Mouse (Mus musculus): ENCODE results near the gene Kctd8. TPM values are rescaled to one million over a fixed set of nuclear protein-coding genes. Genes with fewer than 3 reads are reported as not detected.

The Kctd8 gene
- 1.3 and 1.5 TPM in 2 replicates for polyA plus RNA-seq (2015; fragmentation: Nextera tagmentation; extraction: Ambion mirVana)

DNA sequence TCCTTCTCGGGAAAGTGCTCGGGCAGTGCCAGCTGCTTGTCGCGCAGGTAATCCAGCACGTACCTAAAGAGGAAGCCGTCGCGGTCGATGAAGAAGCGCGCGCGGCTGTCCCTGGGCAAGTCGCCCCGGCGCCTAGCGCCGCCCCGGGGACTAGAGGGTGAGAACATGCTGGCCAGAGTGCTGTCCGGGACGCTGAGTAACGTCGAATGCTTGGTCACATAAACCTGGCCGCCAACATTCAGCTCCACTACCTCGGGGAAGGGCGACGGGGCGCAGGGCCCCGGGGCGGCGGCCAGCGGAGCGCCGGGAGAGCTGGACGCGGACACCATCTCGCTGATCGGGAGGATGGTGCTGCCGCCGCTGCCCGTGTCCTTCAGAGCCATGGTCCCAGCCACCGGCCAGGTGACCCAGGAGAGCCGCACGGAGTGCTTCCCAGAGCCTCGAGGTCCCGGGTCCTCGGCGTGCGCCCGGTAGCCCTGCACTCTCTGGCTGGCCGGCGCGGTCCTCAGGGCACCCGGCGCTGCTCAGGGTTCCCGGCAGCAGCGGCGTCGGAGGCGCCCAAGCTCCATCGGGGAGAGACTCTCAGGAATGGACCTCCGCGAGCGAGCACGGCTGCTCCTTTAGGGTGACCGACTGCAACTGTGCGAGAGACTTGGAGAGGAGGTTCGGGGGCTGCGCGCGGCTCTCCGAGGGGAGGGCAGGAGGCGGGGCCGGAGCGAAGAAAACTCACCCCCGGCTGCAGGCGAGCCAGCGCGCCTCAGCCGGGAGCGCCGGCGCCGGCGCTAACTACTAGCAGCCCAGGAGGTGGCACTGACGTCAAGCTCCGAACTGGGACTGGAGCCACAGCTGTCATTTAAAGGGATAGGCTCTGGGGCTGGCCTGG is at the start of gene Kctd8:
Gene Kctd8 (minus strand): TSS at position 761 of the 883 bp plus-strand sequence.
- peaks cover 29% of the 10 kb centered on the region for H3K27me3 ChIP-seq (replicated peaks)
- H3K4me3 ChIP-seq, result peak within 1 kb of the TSS; percentile 72
- ATAC-seq (ENCODE audit: extremely low read depth, insufficient number of reproducible peaks, low FRiP score, low TSS enrichment), result peak; percentile 79
- no peaks in the 10 kb centered on the region for H3K9me3 ChIP-seq
- peak within 1 kb of the TSS; percentile 81 for H3K9ac ChIP-seq
- under 1% methylated on average over 87 of the region's 87 CpGs for WGBS
- no peaks in the 10 kb centered on the region for H3K36me3 ChIP-seq
- H3K4me1 ChIP-seq, result peaks cover 17% of the 10 kb centered on the region
- peak within 1 kb of the TSS; percentile 37; the same call in 1 of the 2 replicates for H3K27ac ChIP-seq (replicated peaks)
- peak within 1 kb of the TSS; percentile 93 for H3K4me2 ChIP-seq

DNA sequence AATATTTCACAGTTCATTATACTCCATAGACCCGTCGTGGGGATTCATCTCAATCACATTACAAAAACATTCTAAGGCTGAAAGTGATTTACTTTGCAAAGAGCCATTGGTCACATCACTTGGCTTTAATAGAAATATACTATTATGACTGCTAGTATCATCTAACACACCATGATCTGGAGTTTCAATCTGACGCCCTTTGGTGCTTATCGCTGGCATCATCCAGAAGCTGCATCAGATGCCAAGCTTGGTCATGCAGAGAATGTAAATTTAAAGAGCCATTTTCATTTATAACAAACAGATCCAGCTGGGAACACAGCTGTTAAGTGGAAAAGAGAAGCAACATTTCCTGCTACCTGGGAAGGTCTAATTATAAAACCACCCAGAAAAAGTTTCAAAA is 37.6 kb upstream of the Kctd8 start:
- H3K27ac ChIP-seq (replicated peaks), result no peak overlapping the region
- no peaks in the 10 kb centered on the region for H3K4me1 ChIP-seq
- no peak for ATAC-seq (ENCODE audit: extremely low read depth, insufficient number of reproducible peaks, low FRiP score, low TSS enrichment)
- WGBS, result 81% methylated on average over 4 of the region's 4 CpGs
- H3K4me2 ChIP-seq, result no peak overlapping the region
- no peaks in the 10 kb centered on the region for H3K27me3 ChIP-seq (replicated peaks)
- H3K4me3 ChIP-seq, result no peak overlapping the region
- no peaks in the 10 kb centered on the region for H3K9me3 ChIP-seq
- H3K9ac ChIP-seq, result no peak overlapping the region
- no peaks in the 10 kb centered on the region for H3K36me3 ChIP-seq

DNA sequence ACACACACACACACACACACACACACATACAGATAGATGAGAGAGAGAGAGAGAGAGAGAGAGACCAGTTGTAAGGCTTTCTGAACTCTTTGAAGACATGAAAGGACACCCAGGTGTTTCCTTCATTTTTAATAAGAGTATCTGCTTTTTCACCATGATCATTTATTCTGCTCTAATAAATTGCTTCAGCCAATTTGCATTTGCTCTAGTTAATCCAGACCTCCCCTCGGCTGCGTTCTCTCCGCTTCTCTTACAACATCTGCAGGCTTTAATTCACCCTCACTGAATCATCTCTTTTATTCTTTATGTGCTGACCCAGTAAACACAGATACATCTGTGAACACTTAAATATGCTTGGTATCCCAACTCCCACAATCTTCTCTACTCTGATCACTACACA is 9.1 kb upstream of the Kctd8 start:
- H3K27me3 ChIP-seq (replicated peaks), result no peaks in the 10 kb centered on the region
- no peak overlapping the region for H3K4me2 ChIP-seq
- H3K9ac ChIP-seq, result no peak overlapping the region
- peaks cover 7% of the 10 kb centered on the region; the same call in 1 of the 2 replicates for H3K4me1 ChIP-seq
- no peak for ATAC-seq (ENCODE audit: extremely low read depth, insufficient number of reproducible peaks, low FRiP score, low TSS enrichment)
- no peaks in the 10 kb centered on the region for H3K36me3 ChIP-seq
- H3K27ac ChIP-seq (replicated peaks), result no peak overlapping the region
- WGBS, result 74% methylated on average over 3 of the region's 3 CpGs
- no peaks in the 10 kb centered on the region for H3K9me3 ChIP-seq
- H3K4me3 ChIP-seq, result no peak overlapping the region

DNA sequence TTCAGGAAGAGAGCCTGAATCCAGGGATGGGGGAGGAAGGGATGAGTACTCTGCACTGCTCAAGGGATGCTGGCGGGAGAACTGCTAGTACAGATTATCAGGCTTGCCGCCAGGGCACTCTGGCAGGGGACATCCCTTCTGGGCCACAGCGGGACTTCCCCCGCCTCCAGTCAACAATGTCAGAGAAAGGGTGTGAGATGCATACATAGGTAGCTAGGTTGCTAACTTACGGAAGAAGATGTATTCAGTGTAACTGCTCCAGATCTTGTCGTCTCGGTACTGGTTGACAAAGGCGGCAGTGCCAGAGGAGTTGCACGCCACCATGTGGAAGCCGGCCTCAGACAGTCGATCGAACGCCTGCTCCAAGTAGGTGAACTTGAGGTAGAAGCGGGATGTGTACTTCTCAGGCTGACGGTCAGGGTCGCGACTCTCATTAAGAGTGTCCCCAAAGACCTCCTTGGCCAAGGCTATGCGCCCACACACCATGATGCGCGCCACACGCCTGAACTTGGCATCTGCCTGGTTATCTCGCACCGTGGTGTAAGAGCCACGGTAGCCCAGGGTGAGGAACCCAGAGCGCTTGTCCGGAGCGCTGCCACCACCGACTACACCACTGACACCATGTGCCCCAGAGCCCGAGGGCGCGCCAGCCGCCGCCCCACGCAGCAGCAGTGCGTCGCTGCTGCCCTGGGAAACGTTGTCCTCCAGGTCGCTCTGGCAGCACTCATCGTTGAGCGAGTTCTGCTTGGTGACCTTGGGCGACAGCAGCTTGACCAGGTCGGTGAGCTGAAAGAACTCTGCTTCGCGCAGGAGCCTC is 1.2 kb downstream of the Kctd8 start:
- peak overlapping the region; percentile 72 for H3K4me3 ChIP-seq
- no peak for ATAC-seq (ENCODE audit: extremely low read depth, insufficient number of reproducible peaks, low FRiP score, low TSS enrichment)
- peaks cover 29% of the 10 kb centered on the region for H3K27me3 ChIP-seq (replicated peaks)
- H3K27ac ChIP-seq (replicated peaks), result no peak overlapping the region
- 1% methylated on average over 44 of the region's 44 CpGs for WGBS
- H3K9me3 ChIP-seq, result no peaks in the 10 kb centered on the region
- peak overlapping the region; percentile 81 for H3K9ac ChIP-seq
- H3K36me3 ChIP-seq, result no peaks in the 10 kb centered on the region
- H3K4me2 ChIP-seq, result peak overlapping the region; percentile 93
- H3K4me1 ChIP-seq, result peaks cover 17% of the 10 kb centered on the region

DNA sequence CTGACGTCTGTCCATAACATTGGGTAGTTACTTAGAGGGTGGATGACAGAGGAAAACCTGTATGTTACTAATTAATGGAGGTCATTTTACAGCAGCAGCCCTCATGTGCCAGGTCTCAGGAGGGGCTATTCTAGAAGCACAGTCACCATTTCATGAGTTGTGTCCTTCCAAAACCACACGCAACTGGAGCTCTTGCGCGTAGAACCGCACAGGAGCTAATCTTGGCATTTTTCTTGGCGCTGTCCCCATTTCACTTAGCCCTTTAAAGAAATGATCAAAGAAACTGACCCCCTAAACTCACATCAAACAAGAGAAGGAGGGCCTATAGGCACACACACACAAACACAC is 1.9 kb downstream of the Kctd8 start:
- peak overlapping the region; percentile 93 for H3K4me2 ChIP-seq
- H3K9ac ChIP-seq, result no peak overlapping the region
- H3K4me3 ChIP-seq, result peak overlapping the region; percentile 72
- no peaks in the 10 kb centered on the region for H3K9me3 ChIP-seq
- H3K4me1 ChIP-seq, result peaks cover 17% of the 10 kb centered on the region
- 56% methylated on average over 6 of the region's 6 CpGs for WGBS
- H3K27me3 ChIP-seq (replicated peaks), result peaks cover 29% of the 10 kb centered on the region
- H3K27ac ChIP-seq (replicated peaks), result no peak overlapping the region
- H3K36me3 ChIP-seq, result no peaks in the 10 kb centered on the region
- ATAC-seq (ENCODE audit: extremely low read depth, insufficient number of reproducible peaks, low FRiP score, low TSS enrichment), result no peak

DNA sequence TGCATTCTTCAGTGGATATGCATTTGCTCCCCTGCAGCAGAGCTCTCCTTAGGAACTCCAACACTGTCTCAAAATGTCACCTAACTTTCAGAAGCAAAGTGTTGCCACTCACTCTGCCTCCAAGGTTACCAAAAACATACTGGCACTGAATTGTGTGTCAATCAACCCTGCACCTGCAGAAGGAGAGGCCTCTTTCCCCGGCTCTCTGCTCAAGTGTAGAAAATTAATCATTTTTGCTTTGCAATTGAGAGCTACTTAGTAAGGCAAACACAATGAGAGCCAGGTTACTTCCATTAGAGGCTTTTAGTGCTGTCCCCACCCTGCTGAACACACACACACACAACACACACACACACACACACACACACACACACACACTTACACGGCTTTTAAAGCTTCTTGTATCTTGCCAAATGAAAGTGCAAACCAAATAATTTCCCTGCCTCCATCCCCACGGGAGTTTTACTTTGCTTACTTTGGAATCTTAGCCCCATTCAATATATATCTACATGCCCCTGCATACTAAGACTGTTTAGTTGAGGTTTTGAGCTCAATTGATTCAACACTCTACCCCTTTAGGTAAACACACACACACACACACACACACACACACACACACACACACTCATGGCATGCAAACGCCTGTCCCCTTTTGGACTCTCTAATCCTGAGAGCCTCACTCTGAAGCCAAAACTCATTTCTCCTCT is 2.4 kb downstream of the Kctd8 start:
- Histone ChIP-seq H3K4me3 (peak overlapping the region; percentile 72), H3K36me3 (no peaks in the 10 kb centered on the region), H3K4me2 (peak overlapping the region; percentile 93), H3K27me3 (replicated peaks) (peaks cover 29% of the 10 kb centered on the region), H3K4me1 (peaks cover 17% of the 10 kb centered on the region), H3K9me3 (no peaks in the 10 kb centered on the region), H3K9ac (no peak overlapping the region), H3K27ac (replicated peaks) (no peak overlapping the region)
- 50% methylated on average over 4 of the region's 4 CpGs for WGBS
- ATAC-seq (ENCODE audit: extremely low read depth, insufficient number of reproducible peaks, low FRiP score, low TSS enrichment), result no peak

DNA sequence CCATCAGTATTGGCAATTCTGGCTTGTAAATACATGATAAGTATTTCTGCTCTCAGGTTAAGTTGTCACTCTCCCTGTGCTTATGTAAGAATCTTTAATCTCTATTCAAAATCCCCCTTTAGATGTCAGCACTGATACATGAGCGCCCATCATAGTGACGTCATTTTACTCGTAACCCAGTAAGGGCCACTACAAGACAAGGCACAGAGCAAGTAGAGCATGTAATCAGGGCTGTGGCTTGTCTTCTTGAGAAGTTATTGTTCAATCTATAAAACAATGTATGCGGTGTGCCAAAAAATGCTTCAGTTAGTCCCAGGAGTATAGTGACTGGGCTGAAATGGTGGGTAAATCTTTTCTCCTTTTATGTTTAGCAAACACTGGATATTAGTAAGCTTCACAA is 13.9 kb downstream of the Kctd8 start:
- H3K9ac ChIP-seq, result no peak overlapping the region
- H3K4me1 ChIP-seq, result no peaks in the 10 kb centered on the region
- no peak overlapping the region for H3K4me2 ChIP-seq
- H3K27ac ChIP-seq (replicated peaks), result no peak overlapping the region
- H3K4me3 ChIP-seq, result no peak overlapping the region
- 72% methylated on average over 4 of the region's 4 CpGs for WGBS
- no peaks in the 10 kb centered on the region for H3K36me3 ChIP-seq
- ATAC-seq (ENCODE audit: extremely low read depth, insufficient number of reproducible peaks, low FRiP score, low TSS enrichment), result no peak
- no peaks in the 10 kb centered on the region for H3K9me3 ChIP-seq
- no peaks in the 10 kb centered on the region for H3K27me3 ChIP-seq (replicated peaks)

DNA sequence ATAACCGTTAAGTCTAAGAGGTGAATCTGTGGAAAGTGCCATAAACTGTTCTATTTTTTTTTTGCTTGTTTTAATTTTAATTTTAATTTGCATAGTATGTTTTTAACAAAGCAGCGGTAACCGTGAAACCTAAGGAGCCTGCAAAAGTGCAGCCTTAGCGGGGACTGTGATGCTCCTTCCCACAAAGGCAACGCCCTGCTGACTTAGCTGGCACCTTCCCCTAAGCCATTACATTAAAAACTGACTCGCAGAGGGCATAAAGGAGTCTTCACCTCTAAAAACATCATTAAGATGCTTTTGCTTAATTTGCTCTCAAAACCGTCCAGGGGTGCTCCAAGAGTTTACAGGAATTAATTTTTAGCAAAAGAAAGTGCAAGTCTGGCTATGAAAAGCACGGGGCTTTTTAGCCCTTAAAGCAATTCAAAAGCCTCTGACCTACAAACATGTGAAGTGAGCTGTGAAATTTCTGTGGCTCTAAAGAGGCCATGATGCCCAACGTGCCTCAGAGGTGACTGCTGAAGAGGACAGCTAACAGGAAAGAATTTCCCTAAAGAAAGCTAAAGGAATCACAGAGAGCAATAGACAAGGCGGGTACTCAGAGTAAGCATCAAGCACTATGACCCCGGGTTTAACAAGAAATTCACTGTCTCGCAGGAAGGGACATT is 16.8 kb downstream of the Kctd8 start:
- Histone ChIP-seq H3K4me2 (no peak overlapping the region), H3K4me1 (no peaks in the 10 kb centered on the region), H3K4me3 (no peak overlapping the region), H3K27ac (replicated peaks) (no peak overlapping the region), H3K36me3 (no peaks in the 10 kb centered on the region), H3K9ac (no peak overlapping the region), H3K9me3 (no peaks in the 10 kb centered on the region), H3K27me3 (replicated peaks) (no peaks in the 10 kb centered on the region)
- ATAC-seq (ENCODE audit: extremely low read depth, insufficient number of reproducible peaks, low FRiP score, low TSS enrichment), result no peak
- WGBS, result 64% methylated on average over 12 of the region's 12 CpGs

DNA sequence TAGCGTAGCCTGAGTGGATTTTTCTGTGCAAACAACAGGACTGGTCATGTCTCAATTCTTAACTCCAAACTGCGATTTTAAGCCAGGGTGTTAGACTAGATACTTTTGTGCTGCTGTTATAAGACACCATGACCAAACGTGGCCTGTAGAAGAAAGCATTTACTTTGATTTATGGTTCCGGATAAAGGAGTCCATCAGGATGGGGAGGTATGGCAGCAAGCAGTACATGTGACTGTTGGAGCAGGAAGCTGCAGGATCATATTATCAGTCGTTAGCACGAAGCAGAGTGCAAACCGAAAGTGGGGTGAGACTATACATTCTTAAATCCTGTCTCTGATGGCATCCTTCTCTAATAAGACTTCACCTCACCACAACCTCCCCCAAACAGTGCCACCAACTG is 28.9 kb downstream of the Kctd8 start:
- no peaks in the 10 kb centered on the region for H3K4me1 ChIP-seq
- ATAC-seq (ENCODE audit: extremely low read depth, insufficient number of reproducible peaks, low FRiP score, low TSS enrichment), result no peak
- 77% methylated on average over 7 of the region's 7 CpGs for WGBS

DNA sequence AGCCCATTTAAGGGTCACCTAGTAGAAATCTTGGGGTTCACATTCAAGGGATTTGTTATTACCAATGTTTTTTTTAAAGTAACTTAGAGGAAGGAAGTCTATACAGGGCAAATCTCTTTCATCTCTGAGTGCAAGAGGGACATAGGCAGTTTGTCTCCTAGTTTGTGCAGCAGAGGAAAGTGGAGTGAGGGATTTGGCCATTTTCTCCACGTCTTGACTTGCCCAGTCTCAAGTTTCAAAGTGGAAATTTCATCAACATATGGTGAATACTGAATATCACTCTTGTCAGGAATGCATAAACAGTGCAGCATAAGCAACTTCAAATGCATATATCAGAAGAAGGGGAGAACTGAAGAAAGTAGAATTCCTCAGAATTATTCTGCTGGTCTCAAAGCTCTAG is 39.8 kb downstream of the Kctd8 start:
- Histone ChIP-seq H3K36me3 (no peaks in the 10 kb centered on the region), H3K4me3 (no peak overlapping the region), H3K9ac (no peak overlapping the region), H3K27ac (replicated peaks) (no peak overlapping the region), H3K4me2 (no peak overlapping the region), H3K4me1 (no peaks in the 10 kb centered on the region), H3K9me3 (no peaks in the 10 kb centered on the region), H3K27me3 (replicated peaks) (no peaks in the 10 kb centered on the region)
- WGBS, result 40% methylated on average over 1 of the region's 1 CpGs
- ATAC-seq (ENCODE audit: extremely low read depth, insufficient number of reproducible peaks, low FRiP score, low TSS enrichment), result no peak

More for the DNA sequence above, 28.9 kb downstream of the Kctd8 start:
- Histone ChIP-seq H3K27me3 (replicated peaks) (no peaks in the 10 kb centered on the region), H3K36me3 (no peaks in the 10 kb centered on the region), H3K4me2 (no peak overlapping the region), H3K27ac (replicated peaks) (no peak overlapping the region), H3K9ac (no peak overlapping the region), H3K4me3 (no peak overlapping the region), H3K9me3 (no peaks in the 10 kb centered on the region)

DNA sequence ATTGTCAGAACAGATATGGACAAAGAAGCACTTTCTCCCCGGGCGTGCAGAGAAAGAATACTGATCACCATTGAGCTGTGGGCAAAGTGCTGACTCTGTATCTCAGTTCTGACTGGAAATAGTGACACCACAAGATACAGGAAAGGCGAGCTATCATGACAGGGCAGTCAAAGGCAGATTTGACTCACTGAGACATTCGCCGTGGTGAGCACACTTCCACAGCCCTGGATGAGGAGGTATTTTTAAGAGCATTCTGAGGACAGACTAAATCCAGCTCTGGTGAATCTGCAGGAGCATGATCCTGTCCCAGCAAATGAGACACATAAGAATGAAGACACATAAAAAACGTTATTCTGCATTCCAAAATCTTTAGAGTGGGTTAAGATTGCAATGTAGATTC is 49.1 kb downstream of the Kctd8 start:
- no peak overlapping the region for H3K4me2 ChIP-seq
- no peak overlapping the region for H3K4me3 ChIP-seq
- no peak overlapping the region for H3K27ac ChIP-seq (replicated peaks)
- no peaks in the 10 kb centered on the region for H3K27me3 ChIP-seq (replicated peaks)
- H3K9me3 ChIP-seq, result no peaks in the 10 kb centered on the region
- H3K36me3 ChIP-seq, result no peaks in the 10 kb centered on the region
- H3K9ac ChIP-seq, result no peak overlapping the region
- WGBS, result 42% methylated on average over 6 of the region's 6 CpGs
- no peaks in the 10 kb centered on the region for H3K4me1 ChIP-seq
- ATAC-seq (ENCODE audit: extremely low read depth, insufficient number of reproducible peaks, low FRiP score, low TSS enrichment), result no peak

All from heart, embryonic 13.5 days (tissue).